Mouse (Mus musculus): ENCODE measurements around the gene Anapc5. TPM values are rescaled to one million over a fixed set of nuclear protein-coding genes. Genes with fewer than 3 reads are reported as not detected.

Anapc5 gene
- 508 and 529 TPM in 2 replicates for polyA plus RNA-seq (2016; fragmentation: Nextera tagmentation; extraction: Ambion mirVana)

DNA sequence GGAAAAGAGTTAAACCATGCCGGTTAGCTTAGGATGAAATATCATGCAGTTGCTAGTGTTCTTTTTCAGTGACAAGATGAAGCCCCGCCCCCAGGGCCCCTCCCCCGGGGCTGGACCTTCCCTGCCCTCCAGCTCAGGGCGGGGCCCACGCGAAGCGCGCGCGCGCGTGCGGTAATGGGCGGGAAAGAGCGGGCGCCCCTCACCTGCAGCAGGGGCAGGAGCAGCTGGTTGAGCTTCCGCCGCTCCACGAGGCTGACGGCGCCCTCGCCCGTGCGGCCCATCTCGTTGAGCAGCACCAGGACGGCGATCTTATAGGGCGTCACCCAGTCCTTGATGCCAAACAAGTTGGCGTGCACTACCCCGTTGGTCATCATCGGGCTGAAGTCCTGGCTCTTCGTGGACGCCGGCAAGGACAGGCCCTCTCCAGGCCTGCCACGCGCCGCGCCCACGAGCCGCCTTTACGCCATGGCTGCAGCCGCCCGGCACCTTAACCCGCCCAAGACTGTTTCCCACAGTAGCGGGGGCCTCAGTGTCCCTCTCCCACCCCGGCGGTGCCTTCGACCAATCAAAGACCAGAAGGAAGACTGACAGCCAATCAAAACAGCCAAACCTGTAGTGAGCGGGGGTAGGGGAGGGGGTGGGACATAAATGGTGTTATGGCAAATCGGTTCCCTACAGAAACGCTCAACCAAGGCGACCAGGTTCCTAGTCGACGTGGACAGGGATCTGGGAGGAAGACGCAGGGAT is at the start of gene Anapc5:
Gene Anapc5, minus strand, starts transcription at position 563 of the 747 bp plus-strand sequence.
- Histone ChIP-seq H3K9me3 (replicated peaks) (no peaks in the 10 kb centered on the region), H3K4me3 (peak within 1 kb of the TSS; percentile 83), H3K9ac (peak within 1 kb of the TSS; percentile 87), H3K4me2 (replicated peaks) (peak within 1 kb of the TSS; percentile 58), H3K4me1 (peaks cover 18% of the 10 kb centered on the region), H3K36me3 (peaks cover 31% of the 10 kb centered on the region), H3K27me3 (no peaks in the 10 kb centered on the region), H3K27ac (peak within 1 kb of the TSS; percentile 96)
- peak; percentile 100 for ATAC-seq (ENCODE audit: low FRiP score)
- WGBS, result under 1% methylated on average over 55 of the region's 55 CpGs

GRCm38 (mm10) chr5:122863053-122863452 is 41.9 kb upstream of the Anapc5 start:
- no peak overlapping the region for H3K4me2 ChIP-seq (replicated peaks)
- peaks cover 50% of the 10 kb centered on the region for H3K36me3 ChIP-seq
- no peak overlapping the region for H3K4me3 ChIP-seq
- WGBS, result 98% methylated on average over 2 of the region's 2 CpGs
- no peaks in the 10 kb centered on the region for H3K27me3 ChIP-seq
- no peaks in the 10 kb centered on the region for H3K4me1 ChIP-seq
- no peak for ATAC-seq (ENCODE audit: low FRiP score)
- H3K9me3 ChIP-seq (replicated peaks), result no peaks in the 10 kb centered on the region
- no peak overlapping the region for H3K9ac ChIP-seq
- H3K27ac ChIP-seq, result no peak overlapping the region

GRCm38 (mm10) chr5:122855858-122856257 is 34.7 kb upstream of the Anapc5 start:
- Histone ChIP-seq H3K27me3 (no peaks in the 10 kb centered on the region), H3K4me2 (replicated peaks) (no peak overlapping the region), H3K9me3 (replicated peaks) (no peaks in the 10 kb centered on the region), H3K36me3 (no peaks in the 10 kb centered on the region), H3K27ac (no peak overlapping the region), H3K4me1 (peaks cover 12% of the 10 kb centered on the region), H3K4me3 (no peak overlapping the region), H3K9ac (no peak overlapping the region)
- WGBS, result 83% methylated on average over 3 of the region's 3 CpGs
- no peak for ATAC-seq (ENCODE audit: low FRiP score)

- Histone ChIP-seq H3K27me3 (no peaks in the 10 kb centered on the region), H3K9me3 (replicated peaks) (no peaks in the 10 kb centered on the region), H3K4me1 (peaks cover 21% of the 10 kb centered on the region), H3K9ac (no peak overlapping the region), H3K4me2 (replicated peaks) (no peak overlapping the region), H3K36me3 (no peaks in the 10 kb centered on the region), H3K4me3 (no peak overlapping the region), H3K27ac (no peak overlapping the region)
- 94% methylated on average over 2 of the region's 2 CpGs for WGBS
- no peak for ATAC-seq (ENCODE audit: low FRiP score)
Observed at GRCm38 (mm10) chr5:122852611-122853010, 31.5 kb upstream of the Anapc5 start.

DNA sequence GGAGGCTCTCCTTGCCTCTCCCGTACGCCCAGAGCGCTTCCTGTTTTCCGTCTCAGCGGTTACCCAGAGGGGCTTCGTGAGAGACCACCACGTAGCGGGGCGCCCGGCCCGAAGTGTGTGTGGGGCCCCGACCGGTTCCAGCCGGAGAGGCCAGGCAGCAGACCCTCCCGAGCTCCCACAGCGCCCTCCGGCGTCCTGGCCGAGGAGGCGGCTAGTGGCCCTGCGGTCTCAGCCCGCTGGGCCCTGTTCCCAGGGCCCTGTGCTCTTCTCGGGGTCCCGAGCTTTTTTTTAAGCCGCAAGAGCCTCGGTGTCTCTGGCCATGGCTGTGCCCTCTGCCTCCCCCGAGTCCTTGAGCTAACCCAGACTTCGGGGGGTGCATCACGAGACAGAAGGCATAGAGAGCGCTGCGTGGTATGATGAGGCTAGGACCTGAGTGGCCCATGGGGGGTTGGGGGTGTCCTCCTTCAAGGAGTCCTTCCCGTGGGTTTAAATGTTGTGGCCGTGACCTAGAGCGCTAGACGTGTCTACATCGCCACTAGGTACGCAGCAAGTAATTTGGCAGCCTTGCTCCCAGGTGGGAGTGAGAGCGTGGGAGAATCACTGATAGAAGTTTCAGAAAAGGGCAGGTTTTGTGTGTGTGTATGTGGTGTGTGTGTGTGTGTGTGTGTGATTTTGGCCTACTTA is 29.3 kb upstream of the Anapc5 start:
- peak overlapping the region; percentile 94 for H3K27ac ChIP-seq
- no peaks in the 10 kb centered on the region for H3K36me3 ChIP-seq
- peak overlapping the region; percentile 98 for H3K4me2 ChIP-seq (replicated peaks)
- no peaks in the 10 kb centered on the region for H3K9me3 ChIP-seq (replicated peaks)
- WGBS, result under 1% methylated on average over 38 of the region's 38 CpGs
- ATAC-seq (ENCODE audit: low FRiP score), result peak; percentile 91
- H3K9ac ChIP-seq, result peak overlapping the region; percentile 80
- peaks cover 21% of the 10 kb centered on the region for H3K4me1 ChIP-seq
- no peaks in the 10 kb centered on the region for H3K27me3 ChIP-seq
- H3K4me3 ChIP-seq, result peak overlapping the region; percentile 59

DNA sequence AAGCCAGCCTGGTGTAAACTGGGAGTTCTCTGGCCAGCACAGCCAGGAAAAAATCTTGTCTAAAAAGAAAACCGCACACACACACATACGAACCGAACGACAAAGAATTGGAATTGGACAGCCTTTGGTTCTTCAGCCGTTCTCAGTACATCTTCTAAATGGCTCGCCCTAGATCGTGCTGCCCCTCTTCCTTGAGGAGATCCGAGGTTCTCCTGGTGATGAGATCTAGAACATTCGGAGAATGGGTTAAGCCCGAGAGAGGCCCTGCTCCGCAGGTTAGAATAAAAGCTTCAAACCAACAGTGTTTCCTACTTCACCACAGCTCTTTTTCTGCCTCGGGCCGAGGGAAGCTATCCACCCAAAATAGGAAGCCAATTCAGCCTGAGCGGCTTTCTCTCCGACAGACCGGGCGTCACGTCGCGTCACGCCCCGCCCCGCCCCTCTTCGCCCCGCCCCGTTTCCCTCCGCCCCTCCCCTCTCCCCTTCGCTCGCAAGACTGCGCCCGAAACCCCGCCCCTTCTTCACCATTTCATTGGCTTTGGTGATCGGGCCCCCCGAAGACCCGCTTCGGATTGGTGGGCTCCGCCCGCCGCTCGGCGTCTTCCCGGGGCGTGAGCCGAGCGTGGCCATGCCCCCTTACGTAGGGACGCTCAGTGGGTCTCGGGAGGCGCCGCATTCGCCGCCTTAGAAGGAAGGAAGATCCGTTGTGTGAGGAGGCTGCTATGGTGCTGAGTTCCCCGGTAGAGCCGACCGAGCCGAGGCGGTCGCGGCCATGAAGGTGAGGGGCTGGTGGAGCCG is 28.6 kb upstream of the Anapc5 start, which contains the start of gene Rnf34:
Gene Rnf34, plus strand, starts transcription at position 528 of the 798 bp plus-strand sequence.
- peak; percentile 99 for ATAC-seq (ENCODE audit: low FRiP score)
- H3K27me3 ChIP-seq, result no peaks in the 10 kb centered on the region
- H3K4me1 ChIP-seq, result peaks cover 21% of the 10 kb centered on the region
- WGBS, result under 1% methylated on average over 58 of the region's 61 CpGs
- peak within 1 kb of the TSS; percentile 80 for H3K9ac ChIP-seq
- H3K4me2 ChIP-seq (replicated peaks), result peak within 1 kb of the TSS; percentile 98
- H3K9me3 ChIP-seq (replicated peaks), result no peaks in the 10 kb centered on the region
- H3K27ac ChIP-seq, result peak within 1 kb of the TSS; percentile 94
- no peaks in the 10 kb centered on the region for H3K36me3 ChIP-seq
- H3K4me3 ChIP-seq, result peak within 1 kb of the TSS; percentile 59

GRCm38 (mm10) chr5:122843799-122844198 is 22.7 kb upstream of the Anapc5 start:
- Histone ChIP-seq H3K4me3 (no peak overlapping the region), H3K4me2 (replicated peaks) (no peak overlapping the region), H3K9me3 (replicated peaks) (no peaks in the 10 kb centered on the region), H3K4me1 (peaks cover 3% of the 10 kb centered on the region; the same call in 1 of the 2 replicates), H3K9ac (no peak overlapping the region), H3K36me3 (no peaks in the 10 kb centered on the region), H3K27ac (no peak overlapping the region), H3K27me3 (no peaks in the 10 kb centered on the region)
- 88% methylated on average over 5 of the region's 5 CpGs for WGBS
- no peak for ATAC-seq (ENCODE audit: low FRiP score)

GRCm38 (mm10) chr5:122841126-122841525 is 20.0 kb upstream of the Anapc5 start:
- no peaks in the 10 kb centered on the region for H3K36me3 ChIP-seq
- ATAC-seq (ENCODE audit: low FRiP score), result no peak
- H3K27ac ChIP-seq, result no peak overlapping the region
- no peaks in the 10 kb centered on the region for H3K9me3 ChIP-seq (replicated peaks)
- no peaks in the 10 kb centered on the region for H3K4me1 ChIP-seq
- H3K27me3 ChIP-seq, result no peaks in the 10 kb centered on the region
- no peak overlapping the region for H3K4me2 ChIP-seq (replicated peaks)
- no peak overlapping the region for H3K9ac ChIP-seq
- 90% methylated on average over 2 of the region's 2 CpGs for WGBS
- no peak overlapping the region for H3K4me3 ChIP-seq

DNA sequence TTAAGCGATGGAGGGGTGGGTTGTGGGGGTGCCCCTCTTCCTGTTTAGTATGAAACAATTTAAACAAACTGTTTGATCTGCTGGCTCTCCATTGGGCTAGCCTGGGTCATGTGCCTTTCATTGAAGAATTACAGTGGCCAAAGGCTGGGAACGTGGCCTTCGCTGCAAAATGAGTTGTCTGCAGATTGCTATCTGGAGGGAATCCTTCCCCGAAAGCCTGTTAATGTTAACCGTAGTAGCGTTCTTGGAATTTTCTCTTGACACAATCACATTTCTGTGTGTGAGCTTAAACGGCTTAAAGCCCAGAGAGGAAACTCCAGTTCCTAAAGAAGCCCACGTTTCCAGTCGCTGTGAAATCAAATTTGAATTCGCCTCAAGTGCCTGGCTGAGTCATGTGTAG is 11.9 kb upstream of the Anapc5 start:
- 81% methylated on average over 10 of the region's 10 CpGs for WGBS

GRCm38 (mm10) chr5:122832536-122832935 is 11.4 kb upstream of the Anapc5 start:
- Histone ChIP-seq H3K4me2 (replicated peaks) (no peak overlapping the region), H3K9ac (no peak overlapping the region), H3K27ac (no peak overlapping the region), H3K27me3 (no peaks in the 10 kb centered on the region), H3K4me1 (no peaks in the 10 kb centered on the region), H3K36me3 (no peaks in the 10 kb centered on the region), H3K4me3 (no peak overlapping the region), H3K9me3 (replicated peaks) (no peaks in the 10 kb centered on the region)
- no peak for ATAC-seq (ENCODE audit: low FRiP score)
- 88% methylated on average over 10 of the region's 10 CpGs for WGBS

More for the DNA sequence above, 11.9 kb upstream of the Anapc5 start:
- Histone ChIP-seq H3K27me3 (no peaks in the 10 kb centered on the region), H3K4me3 (no peak overlapping the region), H3K9ac (no peak overlapping the region), H3K4me1 (no peaks in the 10 kb centered on the region), H3K9me3 (replicated peaks) (no peaks in the 10 kb centered on the region), H3K27ac (no peak overlapping the region), H3K4me2 (replicated peaks) (no peak overlapping the region), H3K36me3 (no peaks in the 10 kb centered on the region)
- ATAC-seq (ENCODE audit: low FRiP score), result no peak

GRCm38 (mm10) chr5:122825099-122825498 is 4.0 kb upstream of the Anapc5 start:
- no peaks in the 10 kb centered on the region for H3K27me3 ChIP-seq
- H3K4me1 ChIP-seq, result peaks cover 2% of the 10 kb centered on the region
- H3K4me2 ChIP-seq (replicated peaks), result no peak overlapping the region
- ATAC-seq (ENCODE audit: low FRiP score), result no peak
- no peaks in the 10 kb centered on the region for H3K9me3 ChIP-seq (replicated peaks)
- H3K27ac ChIP-seq, result no peak overlapping the region
- H3K36me3 ChIP-seq, result no peaks in the 10 kb centered on the region
- H3K9ac ChIP-seq, result no peak overlapping the region
- no peak overlapping the region for H3K4me3 ChIP-seq
- WGBS, result 84% methylated on average over 8 of the region's 8 CpGs

GRCm38 (mm10) chr5:122824450-122824849 is 3.3 kb upstream of the Anapc5 start:
- Histone ChIP-seq H3K4me2 (replicated peaks) (no peak overlapping the region), H3K27ac (no peak overlapping the region), H3K9ac (no peak overlapping the region), H3K27me3 (no peaks in the 10 kb centered on the region), H3K9me3 (replicated peaks) (no peaks in the 10 kb centered on the region), H3K4me1 (peaks cover 7% of the 10 kb centered on the region), H3K4me3 (no peak overlapping the region), H3K36me3 (0 out of 2 replicates have a peak, but pooled peaks cover under 1% of the 10 kb centered on the region)
- ATAC-seq (ENCODE audit: low FRiP score), result no peak
- 75% methylated on average over 6 of the region's 6 CpGs for WGBS

Data from hindbrain, embryonic 12.5 days (tissue).